Mouse (Mus musculus): ENCODE results near the gene Sdc3. TPM values are rescaled to one million over a fixed set of nuclear protein-coding genes. Genes with fewer than 3 reads are reported as not detected.

Sdc3 gene
- polyA plus RNA-seq, 1 experiment from 2014 or later, result 19.0 TPM

DNA sequence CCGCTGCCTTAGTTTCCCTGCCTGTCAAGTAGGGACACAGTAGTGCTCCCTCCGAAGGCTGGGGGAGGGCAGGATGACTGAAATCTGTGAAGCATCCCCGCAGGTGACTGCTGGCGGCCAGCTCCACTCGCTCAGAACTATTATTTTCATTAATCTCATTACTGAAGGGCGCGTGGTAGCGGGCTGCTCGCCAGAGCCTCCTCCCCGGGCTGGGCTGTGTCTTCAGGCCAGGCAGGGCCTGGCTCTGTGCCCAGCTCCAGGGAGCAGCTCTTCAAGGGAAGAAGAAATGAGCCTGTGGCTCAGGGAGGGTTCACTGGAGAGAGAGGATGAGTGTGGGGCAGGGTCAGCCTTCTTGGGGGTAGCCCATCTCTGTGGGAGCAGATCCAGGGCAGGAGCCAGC is 82.3 kb downstream of the Sdc3 start:
- Histone ChIP-seq H3K4me3 (no peak overlapping the region), H3K36me3 (no peaks in the 10 kb centered on the region), H3K27ac (no peak overlapping the region), H3K27me3 (ENCODE audit: insufficient read depth, poor library complexity, severe bottlenecking) (peaks cover 43% of the 10 kb centered on the region), H3K4me1 (peaks cover 29% of the 10 kb centered on the region), H3K9me3 (no peaks in the 10 kb centered on the region)
- no peak for DNase-seq (ENCODE audit: low spot score)
- WGBS, result 35% methylated on average over 10 of the region's 10 CpGs

Other genes starting within 250 kb of the Sdc3 start
- gene Nkain1, start 218.4 kb upstream of the Sdc3 start, polyA plus RNA-seq (2016; fragmentation: Nextera tagmentation; extraction: Ambion mirVana), result 1.0 and 2.7 TPM in 2 replicates
- gene Pum1, start 129.2 kb upstream of the Sdc3 start, polyA plus RNA-seq (2016; fragmentation: Nextera tagmentation; extraction: Ambion mirVana), result 72.5 and 81.0 TPM in 2 replicates
- 7.7 and 19.5 TPM in 2 replicates for gene Laptm5, start 120.6 kb downstream of the Sdc3 start, polyA plus RNA-seq (2016; fragmentation: Nextera tagmentation; extraction: Ambion mirVana)
- not detected in 2 replicates for gene Matn1, start 151.8 kb downstream of the Sdc3 start, polyA plus RNA-seq (2016; fragmentation: Nextera tagmentation; extraction: Ambion mirVana)